ENCODE assay signal across 12 mouse cellular contexts in genomic region chr2:34373886-34374285, GRCm38 (mm10). TPM values are rescaled to one million over a fixed set of nuclear protein-coding genes. Genes with fewer than 3 reads are reported as not detected.
A peak's percentile ranks its signal among the peaks of the same experiment; 100 is the strongest.
DNase-seq lines count a peak whose midpoint lies in the region; ATAC-seq and TF ChIP-seq lines count a peak whose summit lies in the region.
"Had no signal": no experiment of that assay in that cellular context is flagged by ENCODE, and none has a peak within 500 bp of the region (broad histone marks: within the 10 kb centered on the region; RNA-seq: fewer than 3 reads in every experiment).

No protein-coding gene starts in this region.

- 39% methylated on average over 3 of the region's 3 CpGs for WGBS in heart, embryonic 12.5 days
- WGBS in midbrain, embryonic 10.5 days = 38% methylated on average over 3 of the region's 3 CpGs
- 47% methylated on average over 3 of the region's 3 CpGs for WGBS in midbrain, embryonic 14.5 days
- WGBS in hindbrain, postnatal 0 days = 42% methylated on average over 3 of the region's 3 CpGs
- 37% methylated on average over 3 of the region's 3 CpGs for WGBS in neural tube, embryonic 13.5 days

- H3K36me3 ChIP-seq in heart, embryonic 12.5 days = no peaks in the 10 kb centered on the region
- no peaks in the 10 kb centered on the region for H3K36me3 ChIP-seq in midbrain, embryonic 10.5 days
- H3K36me3 ChIP-seq in midbrain, embryonic 14.5 days (ENCODE audit: control insufficient read depth, insufficient read depth, low read length) = no peaks in the 10 kb centered on the region
- no peaks in the 10 kb centered on the region for H3K36me3 ChIP-seq in hindbrain, postnatal 0 days (ENCODE audit: insufficient read depth, low read length)
- no peaks in the 10 kb centered on the region for H3K36me3 ChIP-seq in neural tube, embryonic 13.5 days
- H3K36me3 ChIP-seq: hindbrain, embryonic 15.5 days had no signal

- H3K4me3 ChIP-seq in heart, embryonic 12.5 days = 0 out of 2 replicates have a peak overlapping the region, but pooled peaks have one; percentile 92
- H3K4me3 ChIP-seq in midbrain, embryonic 10.5 days = peak overlapping the region; percentile 78; the same call in 1 of the 2 replicates
- H3K4me3 ChIP-seq in midbrain, embryonic 14.5 days (replicated peaks; ENCODE audit: low read depth, low read length) = no peak overlapping the region
- H3K4me3 ChIP-seq in hindbrain, postnatal 0 days (ENCODE audit: low read length) = no peak overlapping the region
- no peak overlapping the region for H3K4me3 ChIP-seq in neural tube, embryonic 13.5 days

- no peaks in the 10 kb centered on the region for H3K9me3 ChIP-seq in heart, embryonic 12.5 days (replicated peaks)
- no peaks in the 10 kb centered on the region for H3K9me3 ChIP-seq in midbrain, embryonic 10.5 days (replicated peaks)
- no peaks in the 10 kb centered on the region for H3K9me3 ChIP-seq in midbrain, embryonic 14.5 days (ENCODE audit: control insufficient read depth, low read length)
- no peaks in the 10 kb centered on the region for H3K9me3 ChIP-seq in hindbrain, postnatal 0 days (ENCODE audit: low read length)
- no peaks in the 10 kb centered on the region for H3K9me3 ChIP-seq in neural tube, embryonic 13.5 days
- H3K9me3 ChIP-seq: hindbrain, embryonic 15.5 days had no signal

- H3K27me3 ChIP-seq in heart, embryonic 12.5 days (replicated peaks) = no peaks in the 10 kb centered on the region
- peaks cover 25% of the 10 kb centered on the region for H3K27me3 ChIP-seq in midbrain, embryonic 10.5 days (ENCODE audit: low read depth, poor library complexity, severe bottlenecking)
- H3K27me3 ChIP-seq in midbrain, embryonic 14.5 days (ENCODE audit: control insufficient read depth, insufficient read depth, low read length) = no peaks in the 10 kb centered on the region
- H3K27me3 ChIP-seq in hindbrain, postnatal 0 days (ENCODE audit: insufficient read depth, low read length) = no peaks in the 10 kb centered on the region
- no peaks in the 10 kb centered on the region for H3K27me3 ChIP-seq in neural tube, embryonic 13.5 days
- H3K27me3 ChIP-seq: hindbrain, embryonic 15.5 days had no signal

- ATAC-seq in heart, embryonic 12.5 days (ENCODE audit: insufficient number of reproducible peaks, low FRiP score) = no peak
- no peak for ATAC-seq in midbrain, embryonic 14.5 days (ENCODE audit: low FRiP score, low TSS enrichment)
- ATAC-seq in hindbrain, postnatal 0 days = no peak
- ATAC-seq in neural tube, embryonic 13.5 days (ENCODE audit: low read depth) = no peak
- no peak for ATAC-seq in megakaryocyte, adult 5-6 weeks (ENCODE audit: poor library complexity, severe bottlenecking)

- DNase-seq in heart, adult 8-10 months (ENCODE audit: low spot score) = no peak
- no peak for DNase-seq in midbrain, embryonic 10.5 days (ENCODE audit: low spot score)
- no peak for DNase-seq in midbrain, embryonic 14.5 days
- DNase-seq in hindbrain, postnatal 0 days (ENCODE audit: low spot score) = no peak
- DNase-seq in urinary bladder, postnatal 36 days (ENCODE audit: low spot score in 2 of 2) = no peak
- DNase-seq: embryo, embryonic 11 days; kidney, postnatal 36 days; right cerebral cortex, postnatal 25 days had no signal

- H3K27ac ChIP-seq in heart, embryonic 12.5 days (ENCODE audit: poor library complexity, severe bottlenecking) = no peak overlapping the region
- H3K27ac ChIP-seq in midbrain, embryonic 10.5 days (replicated peaks) = peak overlapping the region; percentile 99
- no peak overlapping the region for H3K27ac ChIP-seq in midbrain, embryonic 14.5 days (replicated peaks; ENCODE audit: low read depth, low read length)
- H3K27ac ChIP-seq in hindbrain, postnatal 0 days = no peak overlapping the region
- no peak overlapping the region for H3K27ac ChIP-seq in neural tube, embryonic 13.5 days (replicated peaks)

- peaks cover 4% of the 10 kb centered on the region for H3K4me1 ChIP-seq in heart, embryonic 12.5 days (replicated peaks)
- peaks cover 37% of the 10 kb centered on the region for H3K4me1 ChIP-seq in midbrain, embryonic 10.5 days
- peaks cover 6% of the 10 kb centered on the region; the same call in 1 of the 2 replicates for H3K4me1 ChIP-seq in midbrain, embryonic 14.5 days (ENCODE audit: control insufficient read depth, insufficient read depth, low read length)
- no peaks in the 10 kb centered on the region for H3K4me1 ChIP-seq in hindbrain, postnatal 0 days (ENCODE audit: insufficient read depth, low read length)
- peaks cover 29% of the 10 kb centered on the region for H3K4me1 ChIP-seq in neural tube, embryonic 13.5 days (replicated peaks)

- H3K9ac ChIP-seq in heart, embryonic 12.5 days = no peak overlapping the region
- H3K9ac ChIP-seq in midbrain, embryonic 14.5 days (replicated peaks; ENCODE audit: low read length) = no peak overlapping the region
- no peak overlapping the region for H3K9ac ChIP-seq in hindbrain, postnatal 0 days (replicated peaks; ENCODE audit: low read length)
- no peak overlapping the region for H3K9ac ChIP-seq in neural tube, embryonic 13.5 days

- peak overlapping the region; percentile 94 for H3K4me2 ChIP-seq in heart, embryonic 12.5 days
- H3K4me2 ChIP-seq in midbrain, embryonic 14.5 days (ENCODE audit: low read length) = no peak overlapping the region; the same call in 1 of the 2 replicates
- H3K4me2 ChIP-seq in hindbrain, postnatal 0 days (ENCODE audit: low read depth, low read length) = peak overlapping the region; percentile 90; the same call in 1 of the 2 replicates
- H3K4me2 ChIP-seq in neural tube, embryonic 13.5 days = peak overlapping the region; percentile 94; the same call in 1 of the 2 replicates

- no peak for TF ChIP-seq CTCF in hindbrain, postnatal 0 days (IDR thresholded peaks at IDR 0.05; ENCODE audit: low read depth)

RNA-seq across cellular contexts. Expression of gene Pbx3, which starts 0.9 kb away (rescaled TPM):
- 30.4 and 33.1 TPM in 2 replicates for polyA plus RNA-seq in heart, embryonic 12.5 days (2016; fragmentation: Nextera tagmentation; extraction: Ambion mirVana)
- 10 to 100 TPM in 2 of 4 experiments, 1 to 10 TPM in 2; 7.8 to 11.4 (median 10.0) TPM for total RNA-seq in heart, adult 8-10 months (2022)
- 32.3 and 35.9 TPM in 2 replicates for polyA plus RNA-seq in midbrain, embryonic 10.5 days (2016; fragmentation: Nextera tagmentation; extraction: Ambion mirVana)
- polyA plus RNA-seq in midbrain, embryonic 14.5 days (2014; fragmentation: Nextera tagmentation; extraction: Ambion mirVana) = 141 and 150 TPM in 2 replicates
- total RNA-seq in hindbrain, postnatal 0 days (2014; rRNA removed) = 92.5 and 96.8 TPM in 2 replicates
- 65.9 and 77.0 TPM in 2 replicates for polyA plus RNA-seq in hindbrain, postnatal 0 days (2015; fragmentation: Nextera tagmentation; extraction: Ambion mirVana)
- polyA plus RNA-seq in neural tube, embryonic 13.5 days (2015; fragmentation: Nextera tagmentation; extraction: Ambion mirVana) = 109 and 120 TPM in 2 replicates
- 19.8 and 21.7 TPM in 2 replicates for total RNA-seq in megakaryocyte, adult 5-6 weeks (2015)
- total RNA-seq in megakaryocyte, adult 5-6 weeks (2017) = 11.9 and 12.2 TPM in 2 replicates

RNA-seq across cellular contexts. Expression of gene Mapkap1, which starts 32.7 kb away (rescaled TPM):
- polyA plus RNA-seq in heart, embryonic 12.5 days (2016; fragmentation: Nextera tagmentation; extraction: Ambion mirVana) = 63.4 and 64.8 TPM in 2 replicates
- 10 to 100 TPM; 60.5 to 73.6 (median 68.7) TPM for total RNA-seq in heart, adult 8-10 months (2022)
- 93.4 and 103 TPM in 2 replicates for polyA plus RNA-seq in midbrain, embryonic 10.5 days (2016; fragmentation: Nextera tagmentation; extraction: Ambion mirVana)
- 81.5 and 94.6 TPM in 2 replicates for polyA plus RNA-seq in midbrain, embryonic 14.5 days (2014; fragmentation: Nextera tagmentation; extraction: Ambion mirVana)
- total RNA-seq in hindbrain, postnatal 0 days (2014; rRNA removed) = 153 and 178 TPM in 2 replicates
- polyA plus RNA-seq in hindbrain, postnatal 0 days (2015; fragmentation: Nextera tagmentation; extraction: Ambion mirVana) = 90.4 and 94.4 TPM in 2 replicates
- 89.6 and 98.5 TPM in 2 replicates for polyA plus RNA-seq in neural tube, embryonic 13.5 days (2015; fragmentation: Nextera tagmentation; extraction: Ambion mirVana)
- total RNA-seq in megakaryocyte, adult 5-6 weeks (2015) = 22.1 and 29.7 TPM in 2 replicates
- total RNA-seq in megakaryocyte, adult 5-6 weeks (2017) = 37.8 and 40.2 TPM in 2 replicates

Comparison
In these comparisons a context has a peak if more than half of its experiments do, and no peak if none do; other contexts are left out.
1. H3K4me3 ChIP-seq: peak in heart, embryonic 12.5 days (single experiment) and midbrain, embryonic 10.5 days (single experiment); none in midbrain, embryonic 14.5 days (single experiment), hindbrain, postnatal 0 days (single experiment) and neural tube, embryonic 13.5 days (single experiment).